Mouse (Mus musculus) regulatory T cell (primary cell): ENCODE results near the gene C2cd4a.

Source experiments
- in situ Hi-C: fragments of 300-600 bp; cut with MboI, MseI; formaldehyde crosslinking; loops from one replicate; pipeline ENCODE4 v1.15.1; 2025; ENCODE audit warnings: high pct_unique_total_duplicates

Gene C2cd4a

GRCm38 (mm10) chr9:67832046-67832605 is at the start of gene C2cd4a:
C2cd4a (minus strand) TSS chr9:67832330.
- in situ Hi-C loops, result no loop called here

GRCm38 (mm10) chr9:67878197-67878769 is 46.2 kb upstream of the C2cd4a start:
- in situ Hi-C loops, result no loop called here

GRCm38 (mm10) chr9:67877081-67877718 is 45.1 kb upstream of the C2cd4a start:
- in situ Hi-C loops, result no loop called here

GRCm38 (mm10) chr9:67875337-67875736 is 43.2 kb upstream of the C2cd4a start:
- in situ Hi-C loops, result no loop called here

- in situ Hi-C loops, result loop anchor here (5.0 kb wide), 1 partner anchor 107 kb away; no protein-coding TSS in a partner anchor
Measured at GRCm38 (mm10) chr9:67874522-67875222, 42.5 kb upstream of the C2cd4a start.

- in situ Hi-C loops, result loop anchor here (5.0 kb wide), 1 partner anchor 103 kb away; no protein-coding TSS in a partner anchor
Measured at GRCm38 (mm10) chr9:67869691-67870450, 37.7 kb upstream of the C2cd4a start.

GRCm38 (mm10) chr9:67867411-67867810 is 35.3 kb upstream of the C2cd4a start:
- in situ Hi-C loops, result no loop called here

- in situ Hi-C loops, result no loop called here
Measured at GRCm38 (mm10) chr9:67865411-67865810, 33.3 kb upstream of the C2cd4a start.

GRCm38 (mm10) chr9:67864011-67864410 is 31.9 kb upstream of the C2cd4a start:
- in situ Hi-C loops, result no loop called here

- in situ Hi-C loops, result no loop called here
Measured at GRCm38 (mm10) chr9:67863332-67863731, 31.2 kb upstream of the C2cd4a start.

GRCm38 (mm10) chr9:67860273-67860672 is 28.1 kb upstream of the C2cd4a start:
- in situ Hi-C loops, result no loop called here

- in situ Hi-C loops, result no loop called here
Measured at GRCm38 (mm10) chr9:67851150-67851549, 19.0 kb upstream of the C2cd4a start.

GRCm38 (mm10) chr9:67849846-67850245 is 17.7 kb upstream of the C2cd4a start:
- in situ Hi-C loops, result no loop called here

- in situ Hi-C loops, result no loop called here
Measured at GRCm38 (mm10) chr9:67849397-67849796, 17.3 kb upstream of the C2cd4a start.

- in situ Hi-C loops, result no loop called here
Measured at GRCm38 (mm10) chr9:67847606-67848005, 15.5 kb upstream of the C2cd4a start.

GRCm38 (mm10) chr9:67846089-67846488 is 14.0 kb upstream of the C2cd4a start:
- in situ Hi-C loops, result no loop called here

GRCm38 (mm10) chr9:67845648-67846047 is 13.5 kb upstream of the C2cd4a start:
- in situ Hi-C loops, result no loop called here

GRCm38 (mm10) chr9:67845012-67845411 is 12.9 kb upstream of the C2cd4a start:
- in situ Hi-C loops, result no loop called here

GRCm38 (mm10) chr9:67842797-67843196 is 10.7 kb upstream of the C2cd4a start:
- in situ Hi-C loops, result no loop called here

GRCm38 (mm10) chr9:67839981-67840859 is 8.1 kb upstream of the C2cd4a start, which contains the start of gene Vps13c:
Vps13c (plus strand) TSS chr9:67840396.
- in situ Hi-C loops, result no loop called here

GRCm38 (mm10) chr9:67837311-67837710 is 5.2 kb upstream of the C2cd4a start:
- in situ Hi-C loops, result no loop called here
